Mouse (Mus musculus) urinary bladder, adult 18-20 months (tissue): ENCODE data around the gene Kif14.
"Not testable (repeated sequence)": the region's sequence is repeated elsewhere in the genome, so short reads cannot be mapped to it uniquely, and the experiment has no call there.

Experiments
- DNase-seq, 2 experiments: peaks; one replicate each; pipeline ENCODE4 v3.0.0; 2022; ENCODE audit warnings: low spot score in 2 of 2, mixed read lengths in 2 of 2

Kif14 gene

GRCm38 (mm10) chr1:136491681-136492080 lies 25.5 kb downstream of the Kif14 start:
- no peak for DNase-seq

GRCm38 (mm10) chr1:136492232-136492631 lies 26.1 kb downstream of the Kif14 start:
- DNase-seq: no peak

GRCm38 (mm10) chr1:136499317-136499716 lies 33.2 kb downstream of the Kif14 start:
- DNase-seq: no peak

GRCm38 (mm10) chr1:136502936-136503335 lies 36.8 kb downstream of the Kif14 start:
- no peak for DNase-seq

- DNase-seq: not testable (repeated sequence)
These were observed 40.1 kb downstream of the Kif14 start for GRCm38 (mm10) chr1:136506255-136506654.

DNA sequence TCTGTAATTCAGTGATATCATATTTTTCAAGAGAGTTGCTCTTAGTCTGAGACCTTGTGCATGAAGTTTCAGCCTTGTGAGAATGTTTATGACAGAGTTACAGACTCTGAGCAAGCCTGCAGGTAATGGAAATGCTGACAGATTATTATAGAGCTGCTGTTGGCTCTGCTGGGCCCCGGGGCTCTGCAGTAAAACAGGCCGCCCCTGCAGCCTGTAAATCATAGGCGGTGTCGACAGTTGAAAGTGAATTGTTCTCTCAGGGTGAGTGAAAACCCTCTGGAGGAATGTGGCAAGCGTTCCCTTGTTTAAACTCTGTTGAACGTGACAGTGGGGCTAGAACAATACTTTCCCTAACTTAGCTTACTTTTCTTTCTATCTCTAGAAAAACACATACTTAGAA lies 46.2 kb downstream of the Kif14 start:
- DNase-seq: no peak

- DNase-seq: no peak
These were observed 47.0 kb downstream of the Kif14 start for GRCm38 (mm10) chr1:136513181-136513580.

- DNase-seq: no peak
These were observed 52.7 kb downstream of the Kif14 start for GRCm38 (mm10) chr1:136518699-136519356.

DNA sequence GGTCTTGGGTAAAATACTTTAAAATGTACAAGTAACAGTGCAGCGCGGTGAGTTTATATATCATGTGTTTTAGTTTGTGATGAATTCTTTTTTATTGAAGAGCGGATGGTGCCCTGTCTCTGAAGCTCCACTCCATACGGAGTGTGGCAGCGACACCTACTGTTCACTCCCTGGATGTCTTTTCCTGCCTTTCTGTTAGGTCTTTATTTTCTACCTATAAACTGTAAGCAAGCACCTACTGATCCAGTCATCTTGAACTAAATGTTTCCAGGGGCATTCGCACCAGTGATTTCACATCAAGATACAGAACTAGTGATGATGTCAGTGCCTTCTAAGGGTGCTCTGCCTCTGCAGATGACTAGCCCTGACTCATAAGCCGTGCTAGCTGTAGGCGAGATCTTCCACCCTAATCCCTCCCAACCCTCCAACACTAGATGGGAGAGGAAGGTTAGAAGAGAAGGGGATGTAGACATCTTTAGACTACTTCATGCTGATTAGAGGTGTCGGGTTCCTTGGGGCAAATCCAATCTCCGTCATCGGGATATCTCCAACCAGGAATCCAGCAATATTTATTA lies 55.3 kb downstream of the Kif14 start:
- DNase-seq: no peak

DNA sequence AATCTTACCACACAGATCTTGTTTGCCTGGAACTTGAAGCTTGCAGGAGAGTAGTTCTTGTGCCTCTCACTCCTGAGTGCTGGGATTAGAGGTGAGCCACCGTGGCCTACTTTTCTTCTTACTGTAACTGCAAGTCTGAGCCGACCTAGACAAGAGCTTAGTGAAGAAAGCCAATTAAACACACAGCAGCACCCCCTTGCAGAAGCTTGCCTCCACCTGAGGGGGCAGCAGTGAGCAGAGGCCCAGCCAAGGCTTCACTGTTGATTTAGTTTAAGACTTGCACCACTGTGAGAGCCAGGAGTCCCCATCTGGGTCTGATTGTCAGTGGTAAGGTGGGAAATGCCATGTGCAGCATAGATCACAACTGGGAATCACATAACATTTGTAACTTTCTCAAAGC lies 58.8 kb downstream of the Kif14 start:
- DNase-seq: peak in 1 of 2 experiments; percentile 50

- no peak for DNase-seq
These were observed 59.7 kb downstream of the Kif14 start for GRCm38 (mm10) chr1:136525818-136526217.

- DNase-seq: no peak
These were observed 61.0 kb downstream of the Kif14 start for GRCm38 (mm10) chr1:136527163-136527562.

DNA sequence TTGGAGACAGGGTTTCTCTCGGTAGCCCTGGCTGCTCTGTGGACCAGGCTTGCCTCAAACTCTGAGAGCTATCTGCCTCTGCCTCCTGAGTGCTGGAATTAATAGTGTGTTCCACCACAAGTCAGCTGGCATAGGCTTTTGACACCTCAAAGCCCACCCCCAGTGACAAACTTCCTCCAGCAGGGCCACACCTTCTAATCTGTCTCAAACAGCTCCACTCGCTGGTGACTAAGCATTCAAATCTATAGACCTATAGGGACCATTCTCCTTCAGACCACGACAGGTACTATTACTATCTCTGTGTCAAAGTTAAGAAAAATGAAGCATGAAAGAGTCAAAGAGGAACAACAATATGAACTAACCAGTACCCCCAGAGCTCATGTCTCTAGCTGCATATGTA lies 66.4 kb downstream of the Kif14 start:
- no peak for DNase-seq

DNA sequence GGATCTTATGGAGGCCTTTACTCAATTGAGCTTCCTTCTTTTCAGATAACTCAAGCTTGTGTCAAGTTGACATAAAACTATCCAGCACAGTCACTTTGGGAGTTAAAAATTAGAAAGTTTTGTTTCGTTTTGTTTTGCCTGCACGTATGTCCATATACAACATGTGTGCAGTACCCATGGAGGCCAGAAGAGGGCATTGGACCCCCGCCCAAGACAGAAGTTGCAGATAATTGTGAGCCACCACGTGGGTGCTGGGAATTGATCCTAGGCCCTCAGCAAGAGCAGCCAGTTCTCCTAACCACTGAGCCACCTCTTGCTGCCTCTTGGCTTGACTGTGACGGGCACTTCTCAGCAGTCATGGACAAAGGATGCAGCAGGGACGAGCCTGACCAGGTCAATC lies 70.8 kb downstream of the Kif14 start:
- no peak for DNase-seq

DNA sequence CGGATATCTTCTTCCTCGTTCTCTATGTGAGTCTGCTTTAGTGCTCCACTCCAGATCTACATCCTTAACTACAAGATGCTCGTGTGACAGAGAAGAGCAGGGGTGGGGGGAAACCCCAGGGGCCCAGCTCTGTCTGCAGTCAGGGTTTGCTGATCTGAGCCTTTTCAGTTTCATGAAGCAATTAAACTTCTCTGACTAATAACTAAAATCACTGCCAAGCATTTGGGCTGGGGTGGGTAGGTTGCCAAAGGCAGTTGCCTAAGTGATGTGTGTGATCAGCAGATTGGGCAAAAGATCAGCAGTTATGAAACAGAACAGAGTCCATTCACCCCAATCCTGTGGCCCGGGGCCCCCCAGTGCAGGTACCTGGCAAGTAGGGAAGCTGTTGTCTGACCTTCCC lies 72.1 kb downstream of the Kif14 start:
- DNase-seq: peak in 1 of 2 experiments; percentile 48

- DNase-seq: peak in 1 of 2 experiments; percentile 16
These were observed 74.3 kb downstream of the Kif14 start for GRCm38 (mm10) chr1:136540407-136540895.

DNA sequence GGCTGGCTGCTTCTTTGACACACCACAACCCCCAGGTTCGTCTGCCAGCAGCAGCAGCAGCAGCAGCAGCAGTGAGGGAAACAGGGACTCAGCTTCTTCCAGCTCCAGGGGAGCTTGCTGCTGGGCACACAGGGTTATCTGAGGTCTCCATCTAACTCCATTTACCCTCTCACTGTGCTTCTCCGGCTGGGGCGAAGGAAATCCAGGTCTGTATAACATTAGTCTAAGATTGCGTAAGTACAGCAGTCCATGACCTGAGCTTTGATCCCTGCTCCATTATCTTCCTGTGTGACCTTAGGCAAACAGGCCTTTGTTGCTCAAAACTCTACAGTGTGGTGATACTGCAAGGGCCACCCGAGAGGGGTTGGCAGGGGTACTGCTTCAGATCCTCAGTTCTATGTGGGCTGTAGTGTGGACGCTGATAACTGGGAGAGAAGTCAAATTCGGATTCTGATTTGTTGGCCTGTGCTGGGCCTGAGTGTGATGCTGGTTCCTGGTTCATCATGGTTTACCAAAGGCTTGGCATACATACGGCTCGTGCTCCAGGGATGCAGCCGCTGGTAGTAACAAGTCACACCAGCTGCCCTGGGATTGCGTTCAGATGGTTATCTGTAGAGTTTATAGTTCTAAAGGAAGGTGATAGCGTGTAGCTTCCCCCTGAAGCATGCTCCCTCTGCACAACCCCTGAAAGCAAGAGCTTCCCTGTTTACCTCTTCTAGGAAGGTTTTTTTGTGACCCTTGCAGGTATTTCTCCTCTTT lies 75.7 kb downstream of the Kif14 start:
- DNase-seq: no peak

DNA sequence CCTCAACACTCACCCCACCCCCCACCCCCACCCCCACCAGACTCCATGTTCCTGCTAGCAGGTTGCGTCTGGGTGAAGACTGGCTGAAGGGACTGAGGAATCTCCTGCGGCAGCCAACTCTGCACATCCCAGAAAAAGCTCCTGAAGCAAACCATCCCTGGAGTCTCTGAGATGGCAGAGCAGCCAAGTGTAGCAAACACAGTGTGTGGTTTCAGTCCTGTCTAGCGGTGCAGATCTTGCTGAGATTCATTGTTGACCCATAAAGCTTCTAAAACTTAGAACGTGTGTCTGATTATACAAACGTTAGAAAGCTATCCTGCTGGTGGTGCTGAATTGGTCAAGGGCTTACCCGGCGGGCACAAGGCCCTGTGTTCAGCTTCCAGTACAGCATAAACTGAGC lies 77.8 kb downstream of the Kif14 start:
- no peak for DNase-seq

GRCm38 (mm10) chr1:136547068-136547467 lies 80.9 kb downstream of the Kif14 start:
- no peak for DNase-seq

DNA sequence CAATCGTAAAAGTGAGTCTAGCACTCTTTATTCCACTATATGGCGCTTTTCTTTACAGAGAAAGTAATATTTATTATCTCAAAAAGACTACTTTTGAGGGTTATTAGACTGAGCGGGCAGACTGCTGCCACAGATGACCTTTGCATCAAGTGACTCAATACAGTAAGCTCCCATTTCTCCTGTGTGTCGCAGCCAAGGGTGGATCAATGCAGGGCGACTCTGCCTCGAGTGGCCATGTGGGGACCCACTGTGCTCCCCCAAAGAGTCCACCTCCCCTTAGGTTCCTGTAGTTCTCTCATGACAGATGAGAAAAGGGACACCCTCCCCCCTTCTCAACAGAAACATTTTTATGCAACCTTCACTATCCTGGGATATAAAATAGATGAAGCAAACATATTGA lies 84.1 kb downstream of the Kif14 start:
- no peak for DNase-seq

DNA sequence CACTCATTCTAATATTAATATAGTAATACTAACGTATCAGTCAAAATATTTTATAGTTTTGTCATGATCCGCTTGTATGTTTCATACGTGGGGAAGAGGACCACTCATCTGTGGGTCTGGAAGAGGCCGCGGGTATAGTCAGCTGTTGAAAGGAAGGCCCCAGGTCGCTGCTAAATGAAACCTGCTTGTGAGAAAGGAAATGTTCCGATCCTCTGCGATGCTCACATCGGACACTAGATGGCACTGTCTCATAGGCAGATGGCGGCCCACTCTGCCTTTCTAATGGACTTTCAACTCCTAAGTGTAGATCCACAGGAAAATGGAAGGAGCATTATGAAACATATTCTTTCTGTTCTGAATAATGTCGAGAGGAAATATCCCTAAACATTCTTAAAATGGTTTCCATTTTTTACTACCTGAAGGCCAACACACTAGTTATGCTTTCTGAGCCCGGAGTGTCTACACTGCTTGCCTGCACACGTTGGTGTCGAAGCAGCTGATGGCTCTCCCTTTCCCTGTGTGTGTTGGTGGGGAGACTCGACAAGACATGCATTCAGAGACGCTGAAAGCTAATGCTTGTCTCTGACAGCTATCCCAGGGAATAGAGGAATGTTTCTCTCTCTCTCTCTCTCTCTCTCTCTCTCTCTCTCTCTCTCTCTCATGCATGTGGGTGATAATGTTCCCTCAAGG lies 84.9 kb downstream of the Kif14 start:
- DNase-seq: peak; percentile 40 to 55

- no peak for DNase-seq
These were observed 88.5 kb downstream of the Kif14 start for GRCm38 (mm10) chr1:136554686-136555085.
